Mouse (Mus musculus): ENCODE measurements at regions not wholly inside any gene's neighbourhood (a gene's known extent, or its start where the extent isn't known, plus 50 kb on each side); places are given as distances from the start of the nearest gene placed in this dataset.

DNA sequence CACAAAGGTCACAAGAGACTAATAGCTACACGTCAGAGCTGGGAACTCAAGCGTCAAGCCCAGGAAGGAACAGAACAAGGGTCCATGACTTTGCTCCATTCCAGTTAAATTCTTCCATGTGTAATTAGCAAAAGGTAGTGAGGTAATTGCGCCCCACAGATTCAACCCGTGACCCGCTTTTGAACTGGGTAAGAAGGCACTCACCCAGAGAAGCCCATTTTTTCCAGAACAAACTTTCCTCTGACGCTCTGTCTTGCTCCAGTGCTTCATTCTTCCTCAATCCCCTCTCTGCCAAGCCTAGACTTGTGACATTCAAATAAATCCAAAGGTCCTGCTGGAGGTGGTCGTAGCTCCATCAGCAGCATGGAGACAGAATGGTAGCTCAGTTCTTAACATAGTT, 110.2 kb upstream of the Ccdc122 start:
- no peak overlapping the region for H3K4me3 ChIP-seq (replicated peaks; ENCODE audit: low read length)
- no peak overlapping the region for H3K4me2 ChIP-seq (ENCODE audit: low read length)
- H3K36me3 ChIP-seq (ENCODE audit: control insufficient read depth, insufficient read depth): no peaks in the 10 kb centered on the region
- H3K27ac ChIP-seq (ENCODE audit: low read length): no peak overlapping the region
- 88% methylated on average over 7 of the region's 7 CpGs for WGBS
- H3K9me3 ChIP-seq (ENCODE audit: control insufficient read depth, low read length): no peaks in the 10 kb centered on the region
- H3K27me3 ChIP-seq (replicated peaks; ENCODE audit: control insufficient read depth, insufficient read depth, low read length): no peaks in the 10 kb centered on the region
- no peak for ATAC-seq
- H3K4me1 ChIP-seq (replicated peaks; ENCODE audit: control insufficient read depth, insufficient read depth, low read length): no peaks in the 10 kb centered on the region
- no peak overlapping the region for H3K9ac ChIP-seq (replicated peaks; ENCODE audit: low read depth, low read length)

DNA sequence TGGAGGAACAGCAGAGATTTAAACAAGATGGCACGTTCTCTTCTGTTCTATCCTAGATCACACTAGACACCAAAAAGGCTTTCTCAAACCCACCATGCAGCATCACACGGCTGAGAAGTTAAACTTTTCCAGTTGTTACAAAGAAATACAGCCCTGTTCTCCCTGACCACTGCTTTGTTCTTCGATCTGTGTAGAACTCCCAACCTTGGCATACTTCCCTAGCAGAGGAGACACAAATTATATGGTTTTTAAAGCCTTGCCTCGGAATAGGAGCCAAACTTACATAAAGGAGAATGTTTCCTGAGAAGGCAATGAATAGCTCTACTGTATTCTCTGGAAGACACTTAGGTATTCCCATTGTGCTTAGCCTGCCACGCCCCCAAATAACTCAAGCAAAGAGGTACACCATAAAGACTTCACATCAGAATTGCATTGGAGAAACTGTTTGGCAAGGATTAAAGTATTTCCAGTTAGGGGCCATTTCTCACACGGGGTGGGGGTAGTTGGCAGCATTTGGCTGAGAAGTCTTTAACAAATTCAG, 114.1 kb upstream of the Ccdc122 start:
- 67% methylated on average over 6 of the region's 6 CpGs for WGBS
- no peak for ATAC-seq
- H3K4me3 ChIP-seq (replicated peaks; ENCODE audit: low read length): no peak overlapping the region

DNA sequence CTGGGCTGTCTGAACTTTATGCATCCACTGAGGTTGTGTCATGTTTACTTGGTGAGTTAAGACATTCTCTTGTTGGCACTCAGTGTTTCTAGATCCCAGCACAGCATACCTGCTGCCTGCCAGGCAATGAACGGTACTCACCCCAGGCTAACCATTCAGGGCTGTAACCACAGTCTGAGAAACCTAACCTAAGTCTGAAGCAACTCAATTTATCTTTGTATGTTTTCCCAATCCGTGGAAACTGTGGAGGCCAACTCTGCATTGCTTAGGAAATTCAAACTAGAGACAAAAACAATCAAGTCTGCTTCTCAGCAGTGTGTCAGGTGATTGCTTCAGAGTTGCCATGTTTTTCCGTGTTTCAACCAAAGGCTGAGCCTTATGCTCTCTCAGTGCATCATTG, 118.5 kb upstream of the Ccdc122 start:
- no peaks in the 10 kb centered on the region for H3K4me1 ChIP-seq (replicated peaks; ENCODE audit: control insufficient read depth, insufficient read depth, low read length)
- no peak overlapping the region for H3K27ac ChIP-seq (ENCODE audit: low read length)
- no peak overlapping the region for H3K4me3 ChIP-seq (replicated peaks; ENCODE audit: low read length)
- H3K4me2 ChIP-seq (ENCODE audit: low read length): no peak overlapping the region
- no peaks in the 10 kb centered on the region for H3K27me3 ChIP-seq (replicated peaks; ENCODE audit: control insufficient read depth, insufficient read depth, low read length)
- no peak for ATAC-seq
- no peaks in the 10 kb centered on the region for H3K36me3 ChIP-seq (ENCODE audit: control insufficient read depth, insufficient read depth)
- no peaks in the 10 kb centered on the region for H3K9me3 ChIP-seq (ENCODE audit: control insufficient read depth, low read length)
- no peak overlapping the region for H3K9ac ChIP-seq (replicated peaks; ENCODE audit: low read depth, low read length)
- WGBS: 83% methylated on average over 3 of the region's 3 CpGs

More for the DNA sequence above, 114.1 kb upstream of the Ccdc122 start:
- Histone ChIP-seq H3K27me3 (replicated peaks; ENCODE audit: control insufficient read depth, insufficient read depth, low read length) (no peaks in the 10 kb centered on the region), H3K4me2 (ENCODE audit: low read length) (no peak overlapping the region), H3K36me3 (ENCODE audit: control insufficient read depth, insufficient read depth) (no peaks in the 10 kb centered on the region), H3K9ac (replicated peaks; ENCODE audit: low read depth, low read length) (no peak overlapping the region), H3K9me3 (ENCODE audit: control insufficient read depth, low read length) (no peaks in the 10 kb centered on the region), H3K4me1 (replicated peaks; ENCODE audit: control insufficient read depth, insufficient read depth, low read length) (no peaks in the 10 kb centered on the region), H3K27ac (ENCODE audit: low read length) (no peak overlapping the region)

DNA sequence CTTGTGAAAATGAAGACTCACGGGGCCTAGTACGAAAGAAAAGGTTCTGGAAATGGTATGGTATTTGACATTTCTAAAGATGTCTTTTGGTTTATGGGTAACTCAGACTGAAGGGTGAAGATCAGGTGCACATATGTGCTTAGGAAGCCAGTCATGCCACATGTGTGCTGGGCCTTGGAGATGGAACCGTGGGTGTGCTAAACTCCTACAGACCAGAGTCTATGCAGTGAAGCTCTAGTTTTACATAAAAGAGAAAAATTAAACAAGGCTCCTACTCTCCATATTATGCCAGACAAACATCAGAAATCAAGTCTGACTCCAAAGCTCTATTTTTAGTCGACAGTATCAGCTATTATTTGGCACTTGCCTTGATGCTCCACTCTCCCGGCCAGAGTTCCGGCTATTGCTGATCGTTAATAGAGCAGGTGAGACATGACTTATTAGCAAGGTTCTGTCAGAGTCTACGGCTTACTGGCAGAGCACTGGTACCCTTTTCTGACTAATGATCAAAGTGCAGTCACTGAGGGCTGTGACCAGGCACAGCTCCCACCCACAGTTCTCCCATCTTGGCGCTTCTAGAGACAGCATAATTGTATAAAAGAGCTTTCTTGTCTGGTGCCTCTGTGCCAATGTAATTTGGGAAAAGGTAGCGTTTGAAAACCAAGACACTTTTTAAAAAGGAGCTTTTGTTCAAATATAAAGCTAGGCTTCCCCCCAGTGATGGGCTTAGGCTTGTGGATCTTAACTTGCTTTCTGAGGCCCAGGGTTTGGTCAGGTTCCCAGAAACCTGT, 119.2 kb upstream of the Ccdc122 start:
- no peak overlapping the region for H3K4me2 ChIP-seq (ENCODE audit: low read length)
- H3K36me3 ChIP-seq (ENCODE audit: control insufficient read depth, insufficient read depth): no peaks in the 10 kb centered on the region
- H3K4me3 ChIP-seq (replicated peaks; ENCODE audit: low read length): no peak overlapping the region
- no peak for ATAC-seq
- no peaks in the 10 kb centered on the region for H3K9me3 ChIP-seq (ENCODE audit: control insufficient read depth, low read length)
- H3K27ac ChIP-seq (ENCODE audit: low read length): no peak overlapping the region
- no peaks in the 10 kb centered on the region for H3K4me1 ChIP-seq (replicated peaks; ENCODE audit: control insufficient read depth, insufficient read depth, low read length)
- 63% methylated on average over 10 of the region's 10 CpGs for WGBS
- H3K27me3 ChIP-seq (replicated peaks; ENCODE audit: control insufficient read depth, insufficient read depth, low read length): no peaks in the 10 kb centered on the region
- H3K9ac ChIP-seq (replicated peaks; ENCODE audit: low read depth, low read length): no peak overlapping the region

DNA sequence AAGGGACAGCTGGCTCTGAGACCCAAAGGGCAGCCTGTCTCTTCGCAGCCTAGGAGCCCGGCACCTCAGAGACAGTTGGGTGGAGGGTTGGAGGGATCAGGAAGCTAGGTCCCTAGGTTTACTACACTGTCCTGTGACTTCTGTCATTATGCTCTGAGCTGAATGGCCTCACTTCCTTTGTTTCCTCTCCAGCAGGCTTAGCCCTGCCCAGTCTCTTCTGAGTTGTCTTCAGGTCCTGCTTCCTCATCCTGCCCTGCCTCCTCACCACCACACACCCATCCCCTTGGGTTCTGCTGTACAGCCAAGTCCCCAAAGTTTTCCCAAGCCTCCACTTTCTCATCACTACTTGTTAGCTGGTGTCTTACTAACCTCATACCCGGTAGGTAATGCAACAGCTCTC, 122.7 kb upstream of the Ccdc122 start:
- Histone ChIP-seq H3K4me3 (replicated peaks; ENCODE audit: low read length) (no peak overlapping the region), H3K27me3 (replicated peaks; ENCODE audit: control insufficient read depth, insufficient read depth, low read length) (no peaks in the 10 kb centered on the region), H3K4me2 (ENCODE audit: low read length) (no peak overlapping the region), H3K9me3 (ENCODE audit: control insufficient read depth, low read length) (no peaks in the 10 kb centered on the region), H3K4me1 (replicated peaks; ENCODE audit: control insufficient read depth, insufficient read depth, low read length) (no peaks in the 10 kb centered on the region), H3K36me3 (ENCODE audit: control insufficient read depth, insufficient read depth) (no peaks in the 10 kb centered on the region), H3K27ac (ENCODE audit: low read length) (no peak overlapping the region), H3K9ac (replicated peaks; ENCODE audit: low read depth, low read length) (no peak overlapping the region)
- 92% methylated on average over 3 of the region's 3 CpGs for WGBS
- no peak for ATAC-seq

DNA sequence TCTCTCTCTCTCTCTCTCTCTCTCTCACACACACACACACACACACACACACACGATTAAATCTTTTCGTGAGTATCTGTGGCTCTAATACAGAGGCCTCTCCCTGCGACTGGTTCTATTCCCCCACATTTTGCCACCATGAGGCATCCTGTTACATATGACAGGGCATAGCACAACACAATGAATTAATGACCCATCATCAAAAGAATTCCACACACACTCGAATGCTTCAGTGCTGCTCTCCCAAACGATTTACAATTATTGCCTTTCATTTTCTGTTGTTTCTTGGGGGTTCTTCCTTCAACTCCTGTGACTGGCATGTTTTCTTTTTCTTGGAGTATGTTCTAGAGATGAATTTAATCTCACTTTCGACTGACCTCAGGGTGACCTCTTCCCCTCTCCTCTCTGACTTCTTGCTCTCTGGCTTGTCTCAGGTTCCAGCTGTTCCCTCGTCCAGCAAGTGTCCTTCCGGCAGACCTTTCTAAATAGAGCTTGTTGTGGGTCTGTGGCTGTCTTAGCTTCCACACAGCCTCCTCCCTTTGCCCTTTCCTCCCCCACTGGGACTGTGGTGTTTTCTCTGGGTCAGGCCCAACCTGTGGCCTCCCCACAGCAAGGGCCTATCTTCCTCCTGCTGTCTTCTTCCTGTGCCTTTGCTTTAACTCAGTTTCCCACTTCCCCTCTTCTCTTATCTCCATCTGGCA, 124.1 kb upstream of the Ccdc122 start:
- no peak overlapping the region for H3K4me2 ChIP-seq (ENCODE audit: low read length)
- H3K9me3 ChIP-seq (ENCODE audit: control insufficient read depth, low read length): no peaks in the 10 kb centered on the region
- H3K36me3 ChIP-seq (ENCODE audit: control insufficient read depth, insufficient read depth): no peaks in the 10 kb centered on the region
- H3K9ac ChIP-seq (replicated peaks; ENCODE audit: low read depth, low read length): no peak overlapping the region
- H3K4me1 ChIP-seq (replicated peaks; ENCODE audit: control insufficient read depth, insufficient read depth, low read length): no peaks in the 10 kb centered on the region
- no peak overlapping the region for H3K4me3 ChIP-seq (replicated peaks; ENCODE audit: low read length)
- WGBS: 52% methylated on average over 8 of the region's 8 CpGs
- H3K27me3 ChIP-seq (replicated peaks; ENCODE audit: control insufficient read depth, insufficient read depth, low read length): no peaks in the 10 kb centered on the region
- no peak for ATAC-seq
- no peak overlapping the region for H3K27ac ChIP-seq (ENCODE audit: low read length)

DNA sequence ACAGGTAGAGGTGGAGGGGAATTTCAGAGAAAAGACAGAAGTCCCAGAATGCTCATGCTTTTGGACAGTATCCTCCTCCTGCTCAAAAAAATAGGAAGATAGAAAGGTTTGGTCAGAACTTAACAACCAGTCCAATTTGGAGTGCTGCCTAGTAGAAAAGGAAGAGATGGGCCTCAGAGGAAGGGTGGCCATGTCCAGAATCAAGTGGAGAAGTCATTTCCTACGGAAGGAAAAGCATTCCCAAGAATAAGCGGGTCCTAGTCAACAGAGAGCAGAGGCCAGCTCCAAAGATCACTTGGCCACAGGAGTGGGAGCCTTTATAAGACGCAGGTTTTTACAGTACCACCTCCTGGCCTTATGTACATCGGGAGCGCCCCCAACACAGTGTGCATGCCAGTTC, 125.3 kb upstream of the Ccdc122 start:
- no peak for ATAC-seq
- Histone ChIP-seq H3K4me1 (replicated peaks; ENCODE audit: control insufficient read depth, insufficient read depth, low read length) (no peaks in the 10 kb centered on the region), H3K27me3 (replicated peaks; ENCODE audit: control insufficient read depth, insufficient read depth, low read length) (no peaks in the 10 kb centered on the region), H3K27ac (ENCODE audit: low read length) (no peak overlapping the region), H3K9ac (replicated peaks; ENCODE audit: low read depth, low read length) (no peak overlapping the region), H3K4me3 (replicated peaks; ENCODE audit: low read length) (no peak overlapping the region), H3K9me3 (ENCODE audit: control insufficient read depth, low read length) (no peaks in the 10 kb centered on the region), H3K4me2 (ENCODE audit: low read length) (no peak overlapping the region), H3K36me3 (ENCODE audit: control insufficient read depth, insufficient read depth) (no peaks in the 10 kb centered on the region)
- WGBS: 89% methylated on average over 5 of the region's 5 CpGs

DNA sequence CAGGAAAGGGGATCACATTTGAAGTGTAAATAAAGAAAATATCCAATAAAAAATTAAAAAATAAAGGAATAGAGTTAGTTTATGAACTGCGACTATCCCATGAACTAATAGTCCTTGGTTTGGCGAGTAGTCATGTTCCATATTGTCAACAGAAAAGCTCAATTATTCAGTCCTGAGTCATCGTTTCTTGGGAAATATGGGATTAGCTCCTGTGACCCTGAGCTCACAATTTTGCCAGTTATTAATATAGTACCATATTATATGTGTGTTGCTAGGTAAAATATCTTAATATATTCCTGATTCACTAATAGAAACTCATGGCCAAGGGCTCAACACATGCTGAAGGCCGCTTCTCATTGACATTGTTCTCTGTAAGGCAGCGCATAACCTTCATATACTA, 126.4 kb upstream of the Ccdc122 start:
- no peak overlapping the region for H3K4me2 ChIP-seq (ENCODE audit: low read length)
- H3K36me3 ChIP-seq (ENCODE audit: control insufficient read depth, insufficient read depth): no peaks in the 10 kb centered on the region
- ATAC-seq: no peak
- H3K9ac ChIP-seq (replicated peaks; ENCODE audit: low read depth, low read length): no peak overlapping the region
- H3K4me3 ChIP-seq (replicated peaks; ENCODE audit: low read length): no peak overlapping the region
- no peaks in the 10 kb centered on the region for H3K9me3 ChIP-seq (ENCODE audit: control insufficient read depth, low read length)
- no peaks in the 10 kb centered on the region for H3K4me1 ChIP-seq (replicated peaks; ENCODE audit: control insufficient read depth, insufficient read depth, low read length)
- H3K27ac ChIP-seq (ENCODE audit: low read length): no peak overlapping the region
- 94% methylated on average over 5 of the region's 5 CpGs for WGBS
- no peaks in the 10 kb centered on the region for H3K27me3 ChIP-seq (replicated peaks; ENCODE audit: control insufficient read depth, insufficient read depth, low read length)

DNA sequence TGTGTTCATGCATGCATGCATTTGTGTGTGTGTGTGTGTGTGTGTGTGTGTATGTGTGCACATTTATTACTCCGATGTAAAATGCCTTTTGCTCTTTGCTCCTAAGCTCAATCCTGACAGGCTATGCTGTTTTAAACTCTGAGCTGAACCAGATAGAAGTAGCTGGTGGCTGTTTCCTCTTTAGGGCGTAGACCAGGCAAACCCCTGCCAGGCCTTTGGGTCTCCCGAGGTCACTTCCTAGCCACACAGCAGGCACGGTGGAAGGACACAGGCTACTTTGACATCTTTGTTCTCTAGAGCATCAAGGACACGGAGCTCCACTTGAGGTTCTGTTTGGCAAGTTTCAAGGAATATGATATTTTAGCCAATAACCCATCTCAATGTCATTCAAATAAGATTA, 128.6 kb upstream of the Ccdc122 start:
- ATAC-seq: no peak
- WGBS: 82% methylated on average over 5 of the region's 5 CpGs

More for the DNA sequence above, 128.6 kb upstream of the Ccdc122 start:
- Histone ChIP-seq H3K4me1 (replicated peaks; ENCODE audit: control insufficient read depth, insufficient read depth, low read length) (no peaks in the 10 kb centered on the region), H3K4me2 (ENCODE audit: low read length) (no peak overlapping the region), H3K36me3 (ENCODE audit: control insufficient read depth, insufficient read depth) (no peaks in the 10 kb centered on the region), H3K27me3 (replicated peaks; ENCODE audit: control insufficient read depth, insufficient read depth, low read length) (no peaks in the 10 kb centered on the region), H3K9ac (replicated peaks; ENCODE audit: low read depth, low read length) (no peak overlapping the region), H3K4me3 (replicated peaks; ENCODE audit: low read length) (no peak overlapping the region), H3K27ac (ENCODE audit: low read length) (no peak overlapping the region), H3K9me3 (ENCODE audit: control insufficient read depth, low read length) (no peaks in the 10 kb centered on the region)
